Mouse (Mus musculus) brain, embryonic 14.5 days (tissue): ENCODE data around the gene Tmtc1.

Source experiments
- CTCF ChIP-seq: fragments of 200-500 bp; IDR thresholded peaks from 2 replicates; pipeline ENCODE4 v1.5.1; 2012; ENCODE audit warnings: inconsistent platforms, mild to moderate bottlenecking, moderate library complexity, borderline replicate concordance; ENCODE audit not compliant: insufficient read depth, insufficient read length; ENCODE audit errors: extremely low read depth
- POLR2A ChIP-seq: fragments of 200-500 bp; IDR thresholded peaks from 2 replicates; pipeline ENCODE4 v1.6.1; 2012; ENCODE audit warnings: mild to moderate bottlenecking, inconsistent platforms, borderline replicate concordance; ENCODE audit not compliant: poor library complexity, insufficient read depth, insufficient read length, severe bottlenecking; ENCODE audit errors: extremely low read depth

DNA sequence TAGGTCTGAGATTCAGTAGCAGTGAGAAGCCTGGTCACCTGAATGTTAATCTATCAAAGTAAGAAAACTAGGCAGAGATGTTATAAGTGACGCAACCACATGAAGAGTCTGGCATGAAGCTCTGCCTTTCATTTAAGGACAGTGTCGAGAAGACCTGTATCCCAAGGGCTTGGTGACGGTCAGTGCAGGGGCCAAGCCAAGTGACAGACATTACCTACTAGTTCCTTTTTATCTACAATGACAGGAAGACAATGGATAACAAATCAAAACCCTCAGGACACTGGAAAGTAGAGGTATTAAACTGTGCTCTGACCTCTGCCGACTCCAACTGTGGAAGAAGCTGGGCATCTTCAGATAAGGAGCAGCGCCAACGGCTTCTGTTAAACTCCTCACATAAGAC is 43.2 kb downstream of the Tmtc1 start:
- TF ChIP-seq CTCF (no peak), POLR2A (no peak)
